Mouse (Mus musculus): ENCODE data around the gene Txn2.

GRCm38 (mm10) chr15:77965117-77965528 is 36.3 kb upstream of the Txn2 start:
- TF ChIP-seq CTCF (conservative IDR thresholded peaks at IDR 0.05; ENCODE audit: low read length) (no peak; the same call in 1 of the 2 replicates), POU5F1 (IDR thresholded peaks at IDR 0.05; ENCODE audit: borderline replicate concordance, low read length) (no peak)
